Mouse (Mus musculus) monocyte, adult 5-6 weeks (primary cell): Measurements from ENCODE around the gene Plppr1. TPM values are rescaled to one million over a fixed set of nuclear protein-coding genes. Genes with fewer than 3 reads are reported as not detected.

ENCODE experiments used
- ATAC-seq: fragments of 153-309, 156-312 bp; replicated peaks from 2 replicates; pipeline ENCODE4 v1.8.0; 2017; ENCODE audit warnings: mild to moderate bottlenecking; ENCODE audit not compliant: low TSS enrichment, insufficient number of reproducible peaks, severe bottlenecking, poor library complexity, low FRiP score
- total RNA-seq: library from RNA; stranded (forward); fragments of 200-1000, 200-491, 200-594 nt; gene quantifications from 3 replicates; pipeline ENCODE4 v1.2.3, GENCODE M21; 2017

Plppr1 gene
- total RNA-seq = not detected in 3 replicates

- no peak for ATAC-seq
Measured at GRCm38 (mm10) chr4:49059021-49059401, at the start of gene Plppr1. Gene Plppr1 (plus strand): TSS chr4:49059273.

GRCm38 (mm10) chr4:49016701-49017100 is 42.4 kb upstream of the Plppr1 start:
- ATAC-seq = no peak

GRCm38 (mm10) chr4:49023221-49023620 is 35.9 kb upstream of the Plppr1 start:
- no peak for ATAC-seq

DNA sequence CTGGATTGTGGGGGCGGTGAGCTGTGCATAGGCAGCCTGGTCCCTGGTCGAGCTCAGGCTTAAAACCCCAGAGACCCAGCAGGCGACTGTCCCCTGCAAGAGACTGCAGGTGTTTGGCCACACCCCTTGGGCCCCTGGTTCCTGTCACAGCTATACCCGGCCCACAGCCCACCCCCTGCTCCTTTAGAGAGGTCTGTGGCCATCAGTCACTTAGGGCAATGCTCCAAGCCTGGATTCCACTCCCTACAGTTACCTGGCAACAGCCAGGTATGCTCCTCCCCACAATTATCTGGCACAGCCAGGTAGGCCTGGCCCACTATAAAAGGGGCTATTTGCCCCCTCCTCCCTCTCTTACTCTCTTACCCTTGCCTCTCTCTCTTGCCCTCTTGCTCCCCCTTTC is 20.8 kb upstream of the Plppr1 start:
- no peak for ATAC-seq

- no peak for ATAC-seq
Measured at GRCm38 (mm10) chr4:49039854-49040253, 19.2 kb upstream of the Plppr1 start.

GRCm38 (mm10) chr4:49041655-49042054 is 17.4 kb upstream of the Plppr1 start:
- no peak for ATAC-seq

DNA sequence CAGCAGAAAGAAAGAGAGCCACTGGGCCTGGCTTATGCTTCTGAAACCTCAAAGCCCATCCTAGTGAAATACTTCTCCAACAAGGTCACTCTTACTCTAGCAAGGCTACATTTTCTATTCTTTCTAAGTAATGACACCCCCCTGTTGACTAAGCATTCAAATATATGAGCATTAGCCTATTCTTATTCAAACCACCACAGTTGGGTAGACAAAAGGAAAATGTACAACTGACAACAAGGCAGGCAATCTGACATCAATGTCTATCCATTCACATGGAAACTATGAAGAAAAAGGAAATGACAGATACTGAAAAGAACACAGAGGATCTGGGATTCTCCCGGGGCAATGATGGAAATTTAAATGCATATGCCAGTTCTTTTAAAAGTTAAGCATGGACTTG is 8.4 kb upstream of the Plppr1 start:
- no peak for ATAC-seq

- ATAC-seq = no peak
Measured at GRCm38 (mm10) chr4:49057916-49058315, 1.2 kb upstream of the Plppr1 start.

GRCm38 (mm10) chr4:49058557-49058956 is 516 bp upstream of the Plppr1 start:
- ATAC-seq = no peak

- no peak for ATAC-seq
Measured at GRCm38 (mm10) chr4:49059402-49060381, 619 bp downstream of the Plppr1 start.

- ATAC-seq = no peak
Measured at GRCm38 (mm10) chr4:49069471-49069870, 10.4 kb downstream of the Plppr1 start.

DNA sequence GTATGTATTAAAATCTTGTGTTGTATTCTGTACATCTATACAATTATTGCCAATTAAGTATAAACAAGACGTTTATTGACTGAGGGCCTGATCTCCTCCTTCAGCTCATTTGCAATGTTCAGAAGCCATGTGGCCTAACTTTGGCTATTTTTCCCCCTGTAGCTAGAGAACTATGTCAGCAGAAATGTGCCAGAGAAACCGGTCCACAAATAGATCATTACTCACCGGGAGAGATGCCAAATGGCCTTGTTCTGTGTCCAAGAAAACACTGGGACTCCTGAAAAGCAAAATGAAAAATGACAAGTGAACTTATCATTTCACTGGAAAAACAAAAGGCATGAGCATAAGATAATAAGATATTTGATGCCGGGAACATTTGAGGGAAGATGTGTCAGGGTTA is 13.8 kb downstream of the Plppr1 start:
- no peak for ATAC-seq

GRCm38 (mm10) chr4:49075881-49076280 is 16.8 kb downstream of the Plppr1 start:
- no peak for ATAC-seq

DNA sequence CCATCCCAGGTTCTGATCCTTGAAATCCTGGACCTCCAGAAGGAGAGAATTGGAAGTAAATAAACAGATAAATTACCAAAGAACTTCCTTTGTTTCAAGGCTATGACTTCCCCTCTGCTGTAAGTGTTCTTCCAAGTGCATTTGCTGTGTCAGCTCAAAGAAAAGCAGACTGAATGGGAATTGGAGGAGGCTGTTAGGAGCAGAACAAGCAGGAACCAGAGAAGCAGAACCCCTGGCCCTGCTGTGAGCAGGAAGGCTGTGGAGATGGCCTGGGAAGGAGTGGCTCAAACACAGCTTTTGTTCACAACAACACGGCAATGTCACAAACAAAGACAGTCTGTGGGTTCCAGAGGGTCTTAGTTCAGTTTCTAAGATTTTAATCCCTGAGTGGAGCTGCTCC is 20.3 kb downstream of the Plppr1 start:
- ATAC-seq = no peak

DNA sequence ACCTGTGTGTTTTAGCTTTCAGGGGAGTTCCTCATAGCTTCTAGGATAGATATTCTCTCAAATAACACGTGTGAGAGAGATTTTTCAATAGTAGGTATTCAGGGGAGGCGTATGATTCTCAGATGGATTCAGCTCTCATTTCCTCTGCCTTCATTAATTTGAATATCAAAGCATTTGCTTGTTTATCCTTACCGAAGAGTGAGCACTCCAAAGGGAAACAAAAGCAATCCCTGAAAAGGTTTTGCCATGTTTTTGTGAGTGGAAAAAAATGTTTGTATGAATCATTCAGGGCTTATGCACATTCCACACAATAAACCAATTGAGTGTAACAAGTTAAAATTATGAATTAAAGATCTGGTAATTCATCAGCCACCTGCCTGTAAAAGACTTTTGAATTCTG is 29.1 kb downstream of the Plppr1 start:
- ATAC-seq = no peak

DNA sequence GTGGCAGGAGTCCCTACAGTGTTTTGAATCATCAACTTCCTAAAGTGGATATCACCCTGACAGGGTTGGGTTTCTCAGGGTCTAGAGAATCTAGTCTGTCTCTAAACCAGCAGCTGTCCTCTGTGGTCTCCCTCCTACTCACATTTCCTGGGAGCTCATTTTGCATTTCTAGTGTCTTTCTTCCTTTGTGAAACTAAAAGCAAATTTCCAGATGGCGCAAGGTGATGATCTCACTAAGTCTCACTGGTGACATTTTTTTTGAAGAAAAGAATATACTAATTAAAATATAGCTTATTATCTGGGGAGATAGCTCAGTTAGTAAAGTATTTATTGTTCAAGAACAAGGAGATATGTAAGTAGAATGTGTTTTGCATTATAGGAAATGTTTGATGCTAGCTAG is 31.4 kb downstream of the Plppr1 start:
- ATAC-seq = no peak

- ATAC-seq = no peak
Measured at GRCm38 (mm10) chr4:49099448-49099847, 40.4 kb downstream of the Plppr1 start.

- no peak for ATAC-seq
Measured at GRCm38 (mm10) chr4:49101934-49102768, 43.1 kb downstream of the Plppr1 start.

DNA sequence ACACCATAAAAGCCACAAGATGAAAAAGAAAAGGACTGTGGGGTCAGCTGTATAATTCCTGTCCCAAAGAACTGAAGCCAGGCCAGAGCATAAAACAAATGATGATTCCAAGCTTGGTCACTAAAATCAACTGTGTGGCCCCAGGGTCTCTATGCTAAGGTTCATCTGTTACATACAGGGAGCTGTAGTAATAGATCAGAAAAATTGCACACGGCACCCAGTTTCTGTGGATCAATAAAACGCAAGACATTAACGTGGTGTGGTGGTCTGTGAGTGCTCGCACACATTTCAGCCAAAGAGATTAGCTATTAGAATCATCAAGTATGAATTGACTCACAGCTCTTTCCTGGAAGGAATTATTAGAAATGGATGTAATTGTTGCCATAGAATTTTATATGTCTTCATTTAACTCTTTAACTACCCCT is 43.7 kb downstream of the Plppr1 start:
- ATAC-seq = no peak

GRCm38 (mm10) chr4:49104860-49105259 is 45.8 kb downstream of the Plppr1 start:
- ATAC-seq = no peak
